Mouse (Mus musculus) heart, embryonic 11.5 days (tissue): ENCODE measurements at regions not wholly inside any gene's neighbourhood (a gene's known extent, or its start where the extent isn't known, plus 50 kb on each side); places are given as distances from the start of the nearest gene placed in this dataset.

ENCODE experiments used
- ATAC-seq: fragments of 200-750 bp; cut with Nextera tagmentation; replicated peaks from 2 replicates; pipeline ENCODE4 v1.8.0; 2017; ENCODE audit warnings: moderate library complexity; ENCODE audit not compliant: insufficient number of reproducible peaks, low FRiP score, low TSS enrichment
- H3K27ac ChIP-seq: fragments of 300-500 bp; sonication (generic); 2 replicates; pipeline ENCODE4 v1.5.1; 2014; ENCODE audit warnings: mild to moderate bottlenecking, low read depth, low read length
- H3K27me3 ChIP-seq: fragments of 300-500 bp; sonication (generic); 2 replicates; pipeline ENCODE4 v1.6.1; 2014; ENCODE audit warnings: mild to moderate bottlenecking, low read length, mixed read lengths; ENCODE audit not compliant: control insufficient read depth, insufficient read depth
- H3K36me3 ChIP-seq: fragments of 300-500 bp; sonication (generic); 2 replicates; pipeline ENCODE4 v1.6.1; 2014; ENCODE audit warnings: mild to moderate bottlenecking, low read length, moderate library complexity, mixed read lengths; ENCODE audit not compliant: control insufficient read depth, insufficient read depth
- H3K4me1 ChIP-seq: fragments of 300-500 bp; sonication (generic); 2 replicates; pipeline ENCODE4 v1.6.1; 2014; ENCODE audit warnings: low read length; ENCODE audit not compliant: control insufficient read depth, insufficient read depth
- H3K4me2 ChIP-seq: fragments of 300-500 bp; sonication (generic); 2 replicates; pipeline ENCODE4 v1.6.1; 2014; ENCODE audit warnings: mild to moderate bottlenecking, moderate library complexity
- H3K4me3 ChIP-seq: fragments of 300-500 bp; sonication (generic); 2 replicates; pipeline ENCODE4 v1.5.1; 2014; ENCODE audit warnings: low read depth, low read length
- H3K9ac ChIP-seq: fragments of 300-500 bp; sonication (generic); 2 replicates; pipeline ENCODE4 v1.6.1; 2014; ENCODE audit warnings: mild to moderate bottlenecking, low read depth, low read length, moderate library complexity
- H3K9me3 ChIP-seq: fragments of 300-500 bp; sonication (generic); replicated peaks from 2 replicates; pipeline ENCODE4 v1.6.1; 2016; ENCODE audit warnings: low read length; ENCODE audit not compliant: control insufficient read depth
- WGBS: fragments of 180-500 bp; shearing (Covaris S2); extraction: QIAGEN DNeasy Blood & Tissue Kit; methylation state at CpG from one replicate; pipeline ENCODE4 v1.1.7; 2014; ENCODE audit not compliant: insufficient replicate concordance; 5-methylcytosine and 5-hydroxymethylcytosine counted together

DNA sequence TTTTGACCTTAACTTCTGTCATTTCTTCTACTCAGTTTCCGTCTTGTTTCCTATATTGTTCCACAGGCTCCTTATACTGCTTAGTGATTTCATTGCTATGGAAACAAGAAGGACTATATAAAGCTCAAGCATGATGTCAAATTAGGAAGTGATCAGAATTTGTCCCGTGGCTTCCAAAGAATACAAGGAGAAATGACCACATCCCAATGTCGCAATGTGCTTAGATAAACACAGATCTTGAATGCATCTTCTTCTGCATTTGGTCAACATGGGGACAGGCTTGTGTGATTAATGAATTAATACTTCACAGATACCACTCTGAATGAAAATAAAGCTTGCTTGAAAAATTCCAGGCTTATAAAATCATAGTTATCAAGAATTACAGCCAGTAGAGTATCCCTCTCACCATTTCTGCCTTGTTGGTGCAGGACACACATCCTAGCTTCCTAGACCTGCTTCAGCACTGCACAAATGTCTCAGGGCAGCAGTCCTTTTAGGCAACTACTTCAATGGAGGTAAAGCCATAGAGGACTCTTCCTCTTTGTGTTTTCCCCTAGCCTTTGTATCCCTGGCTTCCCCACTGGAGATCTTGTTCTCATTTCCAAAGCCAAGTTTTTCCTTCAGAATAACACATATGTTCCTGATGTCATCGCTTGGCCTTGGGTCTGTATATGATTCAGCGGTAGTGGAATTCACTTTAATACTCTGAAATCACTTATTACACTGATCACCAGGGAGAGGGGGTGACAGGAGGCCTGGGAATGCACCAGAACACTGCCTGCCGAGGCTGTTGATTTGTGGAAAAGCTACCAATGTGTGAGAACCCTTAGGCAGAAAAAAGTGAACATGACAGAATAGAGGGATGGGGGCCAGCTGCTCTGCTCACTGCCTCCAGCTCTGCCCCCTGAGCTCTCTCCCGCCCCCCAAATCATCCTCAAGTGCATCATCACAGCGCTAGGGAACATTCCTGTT, 97.9 kb upstream of the Ccn6 start:
- no peaks in the 10 kb centered on the region for H3K36me3 ChIP-seq
- H3K27me3 ChIP-seq, result no peaks in the 10 kb centered on the region
- no peak for ATAC-seq
- WGBS, result 70% methylated on average over 8 of the region's 8 CpGs
- no peak overlapping the region for H3K4me2 ChIP-seq
- no peak overlapping the region for H3K9ac ChIP-seq
- H3K27ac ChIP-seq, result no peak overlapping the region
- peaks cover 21% of the 10 kb centered on the region for H3K4me1 ChIP-seq
- no peak overlapping the region for H3K4me3 ChIP-seq
- no peaks in the 10 kb centered on the region for H3K9me3 ChIP-seq

DNA sequence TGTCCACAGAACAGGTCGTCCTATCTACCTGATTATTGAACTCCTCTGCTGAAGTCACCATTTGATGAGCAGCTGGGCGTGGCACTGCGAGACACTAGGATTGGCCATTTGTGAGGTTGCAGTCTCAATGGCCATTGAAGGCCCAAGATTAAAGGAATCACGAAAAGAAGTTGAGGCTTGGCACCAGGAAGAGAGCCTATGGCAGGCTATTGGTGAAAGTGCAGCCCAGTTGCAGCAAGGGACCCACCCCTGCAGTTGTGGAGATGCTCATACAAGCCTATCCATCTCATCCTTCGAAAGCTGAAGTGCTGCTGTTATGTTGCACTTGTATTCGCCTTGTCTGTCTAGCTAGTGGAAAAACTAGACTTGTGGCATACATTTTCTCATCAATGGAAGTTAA, 96.5 kb upstream of the Ccn6 start:
- WGBS, result 82% methylated on average over 6 of the region's 6 CpGs
- Histone ChIP-seq H3K4me1 (peaks cover 15% of the 10 kb centered on the region), H3K9me3 (no peaks in the 10 kb centered on the region), H3K9ac (no peak overlapping the region), H3K27me3 (no peaks in the 10 kb centered on the region), H3K4me2 (no peak overlapping the region), H3K27ac (no peak overlapping the region), H3K4me3 (no peak overlapping the region), H3K36me3 (no peaks in the 10 kb centered on the region)
- ATAC-seq, result no peak

DNA sequence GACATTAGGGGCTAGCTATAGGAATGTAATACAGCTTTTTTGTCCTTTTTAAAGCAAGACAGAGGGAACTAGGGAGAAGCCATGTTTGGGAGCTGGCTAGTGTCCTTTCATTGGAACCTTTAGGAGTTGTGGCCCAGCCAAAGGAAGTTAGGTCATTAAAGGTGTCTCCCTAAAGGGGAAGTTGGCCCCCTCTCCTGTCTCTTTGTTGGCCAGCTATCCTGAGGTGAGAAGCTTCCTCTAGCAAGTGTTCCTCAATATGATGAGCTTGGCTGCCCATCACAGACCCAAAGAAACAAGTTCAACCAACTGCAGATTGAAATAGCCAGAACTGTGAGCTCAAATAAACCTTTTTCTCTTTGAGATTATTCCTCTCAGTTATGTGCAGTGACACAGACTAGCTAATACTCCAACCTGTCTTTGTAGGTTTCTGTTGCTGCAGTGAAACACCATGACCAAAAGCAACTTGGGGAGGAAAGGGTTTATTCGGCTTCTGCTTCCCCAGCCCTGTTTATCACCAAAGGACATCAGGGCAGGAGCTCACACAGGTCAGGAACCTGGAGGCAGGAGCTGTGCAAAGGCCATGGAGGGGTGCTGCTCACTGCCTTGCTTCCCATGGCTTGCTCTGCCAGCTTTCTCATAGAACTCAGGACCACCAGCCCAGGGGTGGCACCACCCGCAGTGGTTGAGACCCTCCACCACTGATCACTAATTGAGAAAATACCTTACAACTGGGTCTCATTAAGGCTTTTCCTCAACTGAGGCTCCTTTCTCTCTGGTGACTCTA, 94.0 kb upstream of the Ccn6 start:
- Histone ChIP-seq H3K27ac (no peak overlapping the region), H3K9ac (no peak overlapping the region), H3K9me3 (no peaks in the 10 kb centered on the region), H3K27me3 (no peaks in the 10 kb centered on the region), H3K36me3 (no peaks in the 10 kb centered on the region), H3K4me1 (peaks cover 9% of the 10 kb centered on the region), H3K4me2 (no peak overlapping the region), H3K4me3 (no peak overlapping the region)
- no peak for ATAC-seq
- 73% methylated on average over 2 of the region's 2 CpGs for WGBS

DNA sequence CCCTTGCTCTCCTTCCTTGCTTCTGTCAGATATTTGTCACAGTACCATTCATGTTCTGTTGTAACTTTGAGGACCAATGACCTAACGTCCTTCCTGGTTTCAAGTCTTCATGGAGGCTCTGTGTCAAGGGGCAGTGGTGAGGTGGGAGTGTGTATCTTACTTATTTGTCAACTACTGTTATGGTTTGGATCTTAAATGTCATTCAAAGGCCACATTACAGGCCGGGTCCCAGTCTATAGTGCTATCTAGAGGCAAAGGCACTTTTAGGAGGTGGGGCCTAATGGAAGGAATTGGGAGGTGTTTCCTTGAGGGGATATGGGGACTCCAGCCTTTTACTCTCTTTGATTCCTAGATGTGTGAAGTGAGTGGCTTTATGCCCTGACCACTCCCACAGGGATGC, 91.0 kb upstream of the Ccn6 start:
- Histone ChIP-seq H3K27ac (no peak overlapping the region), H3K4me3 (no peak overlapping the region), H3K4me2 (no peak overlapping the region), H3K4me1 (no peaks in the 10 kb centered on the region), H3K27me3 (no peaks in the 10 kb centered on the region), H3K9me3 (no peaks in the 10 kb centered on the region), H3K9ac (no peak overlapping the region), H3K36me3 (no peaks in the 10 kb centered on the region)
- no peak for ATAC-seq
- 65% methylated on average over 2 of the region's 2 CpGs for WGBS

DNA sequence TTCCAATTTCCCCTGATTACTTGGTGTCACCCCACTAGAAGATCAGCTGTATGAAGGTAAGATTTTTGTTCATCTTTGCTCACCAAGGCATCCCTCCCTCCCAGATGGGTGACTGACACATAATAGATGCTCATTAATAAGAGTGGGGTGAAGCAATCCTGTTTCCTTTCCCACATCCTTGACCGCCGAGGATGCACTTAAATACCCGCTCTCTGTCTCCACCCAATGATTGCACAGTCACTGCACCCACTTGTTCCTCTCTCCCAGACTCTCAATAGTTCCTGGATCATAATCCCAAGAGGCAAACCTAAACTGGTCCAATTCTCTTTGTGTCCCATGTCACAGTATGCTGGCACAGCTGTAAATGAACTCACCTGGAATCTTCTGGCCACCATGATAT, 86.4 kb upstream of the Ccn6 start:
- Histone ChIP-seq H3K9ac (no peak overlapping the region), H3K36me3 (no peaks in the 10 kb centered on the region), H3K4me2 (no peak overlapping the region), H3K27ac (no peak overlapping the region), H3K4me1 (no peaks in the 10 kb centered on the region), H3K9me3 (no peaks in the 10 kb centered on the region), H3K27me3 (no peaks in the 10 kb centered on the region), H3K4me3 (no peak overlapping the region)
- 93% methylated on average over 3 of the region's 3 CpGs for WGBS
- no peak for ATAC-seq

DNA sequence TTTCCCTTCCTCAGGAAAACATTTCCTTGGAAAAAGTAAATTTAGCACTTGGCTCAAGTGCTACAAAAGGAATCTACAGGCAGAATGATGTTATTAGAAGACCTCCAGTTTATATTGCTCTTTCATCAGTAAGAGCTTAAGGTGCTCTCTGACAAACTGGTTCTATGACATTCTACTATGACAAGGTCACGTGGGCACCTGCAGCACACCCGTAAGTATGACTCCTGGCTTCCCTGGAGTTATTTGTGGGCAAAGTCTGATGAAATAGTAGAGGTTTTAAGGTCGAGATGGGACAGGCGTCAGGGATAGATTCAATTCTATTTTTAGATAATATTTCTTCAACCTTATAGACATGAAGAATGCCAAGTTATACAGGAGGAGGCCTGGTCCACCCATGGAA, 84.9 kb upstream of the Ccn6 start:
- ATAC-seq, result no peak
- H3K27ac ChIP-seq, result no peak overlapping the region
- WGBS, result 74% methylated on average over 4 of the region's 4 CpGs
- H3K9me3 ChIP-seq, result no peaks in the 10 kb centered on the region
- H3K4me1 ChIP-seq, result no peaks in the 10 kb centered on the region
- no peak overlapping the region for H3K4me2 ChIP-seq
- no peaks in the 10 kb centered on the region for H3K27me3 ChIP-seq
- no peak overlapping the region for H3K4me3 ChIP-seq
- no peaks in the 10 kb centered on the region for H3K36me3 ChIP-seq
- no peak overlapping the region for H3K9ac ChIP-seq

DNA sequence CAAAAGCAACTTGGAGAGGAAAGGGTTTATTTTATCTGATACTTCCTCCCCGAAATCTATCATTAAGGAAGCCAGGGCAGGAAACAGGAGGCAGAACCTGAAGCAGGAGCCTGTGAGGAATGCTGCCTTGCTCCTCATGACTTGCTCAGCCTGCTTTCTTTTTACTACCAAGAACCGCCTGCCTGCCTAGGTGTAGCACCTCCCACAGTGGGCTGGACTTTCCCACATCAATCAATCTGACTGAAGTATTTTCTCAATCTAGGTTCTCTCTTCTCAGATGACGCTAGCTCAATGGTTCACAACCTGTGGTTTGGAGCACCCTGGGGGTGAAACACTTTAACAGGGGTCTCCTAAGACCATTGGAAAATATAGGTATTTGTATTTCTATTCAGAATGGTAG, 83.4 kb upstream of the Ccn6 start:
- Histone ChIP-seq H3K4me3 (no peak overlapping the region), H3K9me3 (no peaks in the 10 kb centered on the region), H3K27me3 (no peaks in the 10 kb centered on the region), H3K4me1 (no peaks in the 10 kb centered on the region), H3K36me3 (no peaks in the 10 kb centered on the region), H3K9ac (no peak overlapping the region), H3K4me2 (no peak overlapping the region), H3K27ac (no peak overlapping the region)
- WGBS, result 49% methylated on average over 3 of the region's 3 CpGs
- no peak for ATAC-seq

DNA sequence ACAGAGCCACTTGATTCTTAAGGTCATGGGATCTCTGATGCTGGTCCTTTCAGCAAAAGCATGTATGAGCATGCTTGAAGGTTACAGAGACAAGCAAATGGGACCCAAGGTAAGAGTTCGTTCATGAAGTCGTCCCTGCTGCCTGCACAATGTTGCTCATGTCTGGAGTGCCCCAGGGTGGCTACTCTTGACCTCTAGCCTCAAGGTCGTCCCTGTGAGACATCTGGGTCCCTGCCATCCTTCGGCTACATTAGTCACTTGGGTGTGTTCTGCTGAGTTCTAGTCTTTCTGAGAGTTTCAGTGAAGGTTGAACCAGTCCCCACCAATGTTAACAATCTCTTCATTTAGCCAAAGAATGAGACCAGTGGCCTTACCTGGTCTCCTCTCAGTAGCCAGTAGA, 81.5 kb upstream of the Ccn6 start:
- WGBS, result 58% methylated on average over 4 of the region's 4 CpGs
- no peak for ATAC-seq
- no peak overlapping the region for H3K27ac ChIP-seq

More for the DNA sequence above, 81.5 kb upstream of the Ccn6 start:
- no peaks in the 10 kb centered on the region for H3K4me1 ChIP-seq
- no peaks in the 10 kb centered on the region for H3K36me3 ChIP-seq
- no peaks in the 10 kb centered on the region for H3K9me3 ChIP-seq
- no peak overlapping the region for H3K4me3 ChIP-seq
- no peak overlapping the region for H3K4me2 ChIP-seq
- H3K27me3 ChIP-seq, result no peaks in the 10 kb centered on the region
- H3K9ac ChIP-seq, result no peak overlapping the region
